Mouse (Mus musculus) cerebellum, postnatal 36 days (tissue): ENCODE measurements at regions not wholly inside any gene's neighbourhood (a gene's known extent, or its start where the extent isn't known, plus 50 kb on each side); places are given as distances from the start of the nearest gene placed in this dataset.
A peak's percentile ranks its signal among the peaks of the same experiment; 100 is the strongest.

ENCODE experiments used
- DNase-seq, 2 experiments: peaks; one replicate each; pipeline ENCODE4 v3.0.0; 2021 to 2022; ENCODE audit warnings: mixed read lengths in 2 of 2

DNA sequence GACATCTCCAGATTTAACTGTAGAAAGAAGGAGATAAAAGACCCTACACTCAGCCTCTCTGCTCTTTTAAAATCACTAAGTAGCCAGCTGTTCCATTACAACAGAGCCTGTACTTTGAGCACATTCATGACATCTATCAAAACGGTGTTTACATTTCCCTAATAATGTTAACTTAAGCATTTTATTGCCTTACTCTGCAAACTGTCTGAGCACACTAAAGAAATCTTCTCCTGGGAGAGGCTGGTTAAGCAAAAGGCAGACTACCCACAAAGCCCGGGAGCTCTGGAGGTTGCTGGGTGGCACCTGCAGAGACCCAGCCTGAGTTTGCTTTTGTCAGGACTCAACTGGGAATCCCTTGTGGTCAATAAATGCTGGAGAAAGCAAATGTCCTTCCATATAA lies 567.5 kb upstream of the Negr1 start:
- DNase-seq, result no peak

- DNase-seq, result no peak
Observed at GRCm38 (mm10) chr3:156017676-156018230, 543.8 kb upstream of the Negr1 start.

DNA sequence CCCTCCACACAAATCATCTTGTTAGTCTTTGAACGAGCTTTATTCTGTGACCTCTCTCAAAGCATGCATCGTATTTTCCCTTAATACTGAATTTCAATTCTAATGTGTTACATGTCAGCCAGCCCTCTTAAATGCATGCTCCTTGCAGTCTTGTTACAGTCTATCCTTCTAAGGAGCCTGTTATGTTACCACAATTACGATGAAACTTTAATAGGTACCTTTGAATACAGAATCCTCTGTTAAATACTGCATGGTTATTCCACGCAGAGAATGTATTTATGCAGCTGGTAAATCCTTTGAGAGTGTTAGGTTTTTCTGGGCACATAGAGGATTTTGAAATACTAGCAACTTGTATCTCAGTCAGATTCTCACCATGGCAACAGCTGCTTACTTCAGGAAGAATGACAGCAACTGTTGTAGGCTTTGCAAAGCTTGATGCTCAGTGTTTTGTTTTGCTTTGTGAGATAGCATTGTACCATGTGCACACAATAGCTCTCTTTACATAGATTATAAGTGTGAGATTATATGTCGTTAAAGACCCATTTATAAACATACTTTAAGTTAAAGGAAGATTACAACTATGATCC lies 532.9 kb upstream of the Negr1 start:
- DNase-seq, result no peak

GRCm38 (mm10) chr3:156070257-156070656 lies 491.3 kb upstream of the Negr1 start:
- DNase-seq, result no peak

GRCm38 (mm10) chr3:156082268-156082667 lies 479.3 kb upstream of the Negr1 start:
- peak in 1 of 2 experiments; percentile 3 for DNase-seq

GRCm38 (mm10) chr3:156093689-156094088 lies 467.9 kb upstream of the Negr1 start:
- DNase-seq, result no peak

DNA sequence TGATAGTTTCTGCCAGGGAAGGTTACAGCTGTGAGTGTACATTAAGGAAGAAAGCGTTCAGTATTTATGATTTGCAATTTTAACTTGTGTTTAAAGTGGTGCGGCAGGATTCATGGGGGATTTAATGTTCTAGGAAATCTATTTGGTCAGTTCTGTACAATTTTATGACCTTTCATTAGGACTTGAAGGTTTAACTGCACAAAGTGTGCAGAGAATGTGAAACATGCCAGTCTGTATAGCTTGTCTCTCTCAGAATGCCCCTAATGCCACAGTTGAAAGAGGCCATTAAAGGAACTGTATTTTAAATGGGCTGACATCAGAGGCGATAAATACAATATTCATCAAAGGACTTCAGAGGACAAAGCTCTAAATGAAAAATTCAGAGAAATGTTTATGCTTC lies 466.6 kb upstream of the Negr1 start:
- DNase-seq, result no peak

GRCm38 (mm10) chr3:156105788-156106187 lies 455.8 kb upstream of the Negr1 start:
- no peak for DNase-seq

DNA sequence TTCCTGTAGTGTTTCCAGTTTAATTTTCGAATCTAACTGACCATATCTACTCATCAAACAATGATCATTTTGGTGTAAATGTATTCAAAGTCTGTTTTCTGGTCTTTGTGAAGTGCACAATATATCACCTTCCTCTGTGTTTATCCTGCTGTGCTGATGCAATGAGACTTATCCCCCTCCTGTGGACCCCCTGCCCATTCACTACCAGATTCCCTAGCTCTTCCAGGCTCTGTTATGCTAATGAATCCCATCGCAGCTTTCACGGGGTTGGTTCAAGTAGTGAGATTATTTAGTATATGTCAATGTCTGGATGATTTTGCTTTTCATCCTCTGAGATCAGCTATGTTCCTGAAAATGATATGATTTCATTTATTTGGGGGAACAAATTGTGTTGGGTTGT lies 441.3 kb upstream of the Negr1 start:
- DNase-seq, result no peak

GRCm38 (mm10) chr3:156131598-156131997 lies 430.0 kb upstream of the Negr1 start:
- no peak for DNase-seq

GRCm38 (mm10) chr3:156141355-156141754 lies 420.2 kb upstream of the Negr1 start:
- DNase-seq, result no peak

DNA sequence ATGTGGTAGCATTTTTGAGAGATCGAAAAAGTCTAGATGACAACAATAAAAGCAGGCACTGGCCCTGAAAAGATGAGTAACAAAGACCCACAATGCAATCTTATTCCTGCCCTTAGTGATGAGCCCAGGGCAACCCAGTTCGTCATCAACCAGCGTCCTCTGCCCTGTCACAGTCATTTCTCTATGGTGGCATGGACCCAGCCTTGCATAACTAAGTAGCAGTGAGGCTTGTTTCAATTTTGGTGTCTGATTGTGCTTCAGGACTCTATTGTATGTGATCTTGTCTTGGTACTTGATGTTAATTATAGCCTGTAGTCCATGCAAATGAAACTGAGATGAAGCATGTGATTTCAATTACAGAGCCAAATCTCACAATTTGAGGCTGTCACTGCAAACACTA lies 412.3 kb upstream of the Negr1 start:
- no peak for DNase-seq

DNA sequence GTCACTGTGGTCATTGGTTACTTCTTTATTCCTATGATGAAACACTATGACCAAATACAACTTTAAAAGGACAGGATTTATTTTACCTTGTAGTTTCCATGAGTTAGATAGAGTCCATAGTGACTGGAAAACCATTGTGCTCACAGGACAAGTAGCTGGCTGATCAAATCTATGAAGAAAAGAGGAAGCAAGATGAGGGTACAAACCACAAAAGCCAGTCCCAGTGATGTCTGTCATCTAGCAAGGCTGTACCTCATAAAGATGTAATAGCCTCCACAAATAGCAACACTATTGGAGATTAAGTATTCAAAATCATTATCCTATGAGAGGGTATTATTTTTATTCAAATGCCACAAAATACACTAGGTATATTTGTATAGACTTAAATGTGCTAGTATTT lies 391.5 kb upstream of the Negr1 start:
- DNase-seq, result no peak

- DNase-seq, result no peak
Observed at GRCm38 (mm10) chr3:156198688-156199087, 362.9 kb upstream of the Negr1 start.

GRCm38 (mm10) chr3:156199749-156200467 lies 361.7 kb upstream of the Negr1 start:
- no peak for DNase-seq

DNA sequence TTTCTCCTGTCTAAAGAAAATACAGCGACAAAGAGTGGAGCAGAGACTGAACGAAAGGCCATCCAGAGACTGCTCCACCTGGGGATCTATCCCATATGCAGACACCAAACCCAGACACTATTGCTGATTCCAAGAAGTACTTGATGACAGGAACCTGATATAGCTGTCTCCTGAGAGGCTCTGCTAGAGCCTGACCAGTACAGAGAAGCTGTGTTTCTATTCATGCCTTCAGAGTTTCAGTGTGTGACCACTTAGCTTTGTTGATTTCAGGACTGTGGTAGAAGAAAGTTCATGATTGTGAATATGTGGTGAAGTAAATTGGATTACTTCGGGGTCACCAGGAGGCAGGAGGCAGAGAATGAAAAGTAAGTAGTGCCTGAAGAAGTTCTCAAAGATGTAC lies 356.3 kb upstream of the Negr1 start:
- DNase-seq, result no peak

DNA sequence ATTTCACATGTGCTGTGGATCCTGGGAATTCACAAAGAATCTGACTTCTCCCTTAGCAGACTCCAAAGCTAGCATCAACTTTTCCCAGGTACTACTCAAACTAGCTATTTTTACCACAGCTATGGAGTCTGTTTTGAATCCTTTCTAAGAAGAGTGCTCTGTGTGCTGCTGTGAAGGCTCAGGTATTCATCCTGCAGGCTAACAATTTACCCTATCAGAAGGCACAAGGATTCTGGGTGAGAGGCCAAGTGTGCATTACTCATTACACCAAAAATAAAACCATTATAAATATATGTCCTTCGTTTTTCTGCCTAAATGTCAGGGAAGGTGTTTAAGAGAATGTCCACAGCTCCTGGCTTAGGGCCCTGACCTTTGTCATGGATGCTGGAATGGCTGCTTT lies 353.2 kb upstream of the Negr1 start:
- DNase-seq, result no peak

GRCm38 (mm10) chr3:156210827-156211226 lies 350.8 kb upstream of the Negr1 start:
- DNase-seq, result no peak

GRCm38 (mm10) chr3:156214823-156215222 lies 346.8 kb upstream of the Negr1 start:
- no peak for DNase-seq

GRCm38 (mm10) chr3:156232111-156232510 lies 329.5 kb upstream of the Negr1 start:
- DNase-seq, result peak; percentile 7 to 11

- DNase-seq, result no peak
Observed at GRCm38 (mm10) chr3:156235955-156236354, 325.6 kb upstream of the Negr1 start.

DNA sequence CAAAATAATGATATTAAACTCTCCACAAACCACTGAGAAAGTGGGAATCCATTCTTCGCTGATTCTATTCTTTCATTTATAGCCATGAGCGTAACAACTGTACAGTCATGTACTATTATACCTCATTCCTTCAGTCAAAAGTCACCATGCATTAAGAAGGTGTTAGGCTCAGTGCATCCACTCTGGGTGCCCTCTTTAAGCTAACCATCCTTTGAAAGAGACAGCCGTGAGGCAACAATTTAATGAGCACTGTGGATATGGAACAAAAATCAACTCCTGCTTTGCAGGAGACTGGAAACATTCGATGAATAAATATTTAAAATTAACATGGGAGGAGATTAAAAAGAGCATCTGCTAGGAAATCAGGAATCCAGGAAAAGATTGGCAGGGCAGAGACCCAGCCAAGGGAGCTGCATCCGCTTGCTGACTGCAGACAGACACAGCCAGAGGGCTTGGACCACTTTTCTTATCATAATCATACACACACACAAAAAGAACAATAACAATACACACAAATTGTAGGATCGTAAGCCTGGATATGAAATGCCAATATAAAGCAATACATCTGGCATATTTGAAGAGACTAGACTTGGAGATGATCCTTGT lies 309.2 kb upstream of the Negr1 start:
- DNase-seq, result no peak

DNA sequence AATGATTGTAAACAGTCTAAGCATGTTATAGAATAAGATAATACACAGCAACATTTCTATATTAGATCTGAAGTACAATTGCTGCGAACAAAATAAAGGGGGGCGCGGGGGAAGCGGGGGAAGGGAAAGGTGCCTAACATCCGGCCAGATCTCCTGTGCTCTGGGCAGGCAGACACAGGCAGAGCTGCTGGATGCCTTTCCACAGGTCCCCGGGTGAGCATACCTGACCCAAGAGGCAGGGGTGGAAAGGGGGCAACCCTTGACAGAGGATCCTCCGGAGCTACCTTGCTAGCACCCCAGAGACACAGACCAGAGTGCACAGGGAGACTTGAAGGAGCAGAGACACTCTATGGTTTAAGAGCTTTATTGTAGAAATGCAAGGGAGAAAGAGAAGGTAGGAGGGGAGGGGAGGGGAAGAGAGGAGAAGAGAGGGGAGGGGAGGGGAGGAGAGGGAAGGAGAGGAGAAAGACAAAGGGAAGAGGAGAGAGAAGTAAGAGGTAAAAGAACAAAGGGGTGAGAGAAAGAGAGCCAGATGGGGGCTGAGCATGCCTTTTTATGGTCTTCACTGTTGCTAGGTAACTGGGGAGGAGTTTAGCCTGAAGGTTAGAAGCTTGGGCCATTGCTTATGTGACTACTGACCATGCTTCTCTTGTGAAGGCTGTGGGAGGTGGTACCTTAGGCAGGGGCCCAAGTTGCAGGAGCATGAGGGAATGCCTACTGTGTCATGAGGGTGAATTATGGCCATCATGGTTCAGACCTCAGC lies 308.2 kb upstream of the Negr1 start:
- DNase-seq, result no peak
